Mouse (Mus musculus) embryo, embryonic 10 days (tissue): ENCODE data around the gene Alkbh8.
"Not testable (repeated sequence)": the region's sequence is repeated elsewhere in the genome, so short reads cannot be mapped to it uniquely, and the experiment has no call there.

Experiments
- DNase-seq: peaks from one replicate; pipeline ENCODE4 v3.0.0-alpha.2; 2015; ENCODE audit warnings: low spot score

Gene Alkbh8

GRCm38 (mm10) chr9:3334962-3335767, at the start of gene Alkbh8:
Alkbh8 (plus strand) TSS chr9:3335140.
- peak; percentile 90 for DNase-seq

- no peak for DNase-seq
These were observed 25.6 kb upstream of the Alkbh8 start for GRCm38 (mm10) chr9:3309292-3309836.

- no peak for DNase-seq
These were observed 24.9 kb upstream of the Alkbh8 start for GRCm38 (mm10) chr9:3310016-3310415.

GRCm38 (mm10) chr9:3327342-3328053, 7.4 kb upstream of the Alkbh8 start:
- not testable (repeated sequence) for DNase-seq

GRCm38 (mm10) chr9:3328054-3328595, 6.8 kb upstream of the Alkbh8 start:
- DNase-seq = no peak

GRCm38 (mm10) chr9:3330319-3330718, 4.6 kb upstream of the Alkbh8 start:
- DNase-seq = no peak

GRCm38 (mm10) chr9:3330737-3331384, 4.1 kb upstream of the Alkbh8 start:
- DNase-seq = no peak

GRCm38 (mm10) chr9:3336661-3337060, 1.7 kb downstream of the Alkbh8 start:
- DNase-seq = no peak

- no peak for DNase-seq
These were observed 10.2 kb downstream of the Alkbh8 start for GRCm38 (mm10) chr9:3345136-3345535.

GRCm38 (mm10) chr9:3345967-3346366, 11.0 kb downstream of the Alkbh8 start:
- DNase-seq = no peak

GRCm38 (mm10) chr9:3350056-3350455, 15.1 kb downstream of the Alkbh8 start:
- no peak for DNase-seq

- not testable (repeated sequence) for DNase-seq
These were observed 41.4 kb downstream of the Alkbh8 start for GRCm38 (mm10) chr9:3376323-3376722.

GRCm38 (mm10) chr9:3403251-3404208, 68.6 kb downstream of the Alkbh8 start, which contains the start of gene Cwf19l2:
Cwf19l2 (plus strand) TSS chr9:3403592.
- peak; percentile 95 for DNase-seq

- DNase-seq = peak; percentile 38
These were observed 69.4 kb downstream of the Alkbh8 start for GRCm38 (mm10) chr9:3404372-3404771.

- DNase-seq = not testable (repeated sequence)
These were observed 104.8 kb downstream of the Alkbh8 start for GRCm38 (mm10) chr9:3439555-3440300.
